Mouse (Mus musculus) heart, postnatal 0 days (tissue): ENCODE data around the gene Esrrg.

Source experiments
- CTCF ChIP-seq: IDR thresholded peaks from 2 replicates; pipeline ENCODE4 v1.5.1; 2016; ENCODE audit warnings: antibody characterized with exemption, control low read depth, low read depth
- EP300 ChIP-seq: IDR thresholded peaks from 2 replicates; pipeline ENCODE4 v1.6.1; 2016; ENCODE audit warnings: antibody characterized with exemption, low read depth

- TF ChIP-seq CTCF (no peak), EP300 (no peak)
Measured at GRCm38 (mm10) chr1:187609853-187610230, 1.3 kb downstream of the Esrrg start.
